Mouse (Mus musculus) NIH3T3 (cell line): Measurements from ENCODE around the gene Slc5a5.
"Not testable (repeated sequence)": the region's sequence is repeated elsewhere in the genome, so short reads cannot be mapped to it uniquely, and the experiment has no call there.

Experiments
- DNase-seq: peaks from one replicate; pipeline ENCODE4 v3.0.0-alpha.2; 2012; ENCODE audit warnings: low read depth

Gene Slc5a5

GRCm38 (mm10) chr8:70902211-70902610, 9.7 kb upstream of the Slc5a5 start:
- DNase-seq: peak; percentile 64

DNA sequence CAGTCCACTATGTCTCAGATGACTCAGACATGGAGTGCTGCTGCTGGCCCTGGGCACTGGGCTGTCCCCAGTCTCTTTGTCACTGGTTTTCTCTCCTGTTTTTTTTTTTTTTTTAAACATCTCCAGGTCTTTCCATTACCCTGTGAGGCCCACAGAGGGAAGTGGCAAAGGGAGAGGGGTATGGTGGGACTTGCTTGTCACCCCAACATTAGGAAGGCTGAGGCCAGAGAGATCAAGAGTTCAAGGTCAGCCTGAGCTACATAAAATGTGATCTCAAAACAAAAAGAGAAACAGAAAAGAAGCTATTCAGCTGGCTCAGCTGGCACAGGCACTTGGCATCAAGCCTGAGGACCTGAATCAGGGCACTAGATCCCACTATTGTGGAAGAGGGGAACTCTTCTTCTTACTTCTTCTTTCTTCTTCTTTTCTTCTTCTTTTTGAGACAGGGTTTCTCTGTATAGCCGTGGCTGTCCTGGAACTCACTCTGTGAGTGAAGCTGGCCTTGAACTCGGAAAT, 8.4 kb upstream of the Slc5a5 start:
- DNase-seq: no peak

DNA sequence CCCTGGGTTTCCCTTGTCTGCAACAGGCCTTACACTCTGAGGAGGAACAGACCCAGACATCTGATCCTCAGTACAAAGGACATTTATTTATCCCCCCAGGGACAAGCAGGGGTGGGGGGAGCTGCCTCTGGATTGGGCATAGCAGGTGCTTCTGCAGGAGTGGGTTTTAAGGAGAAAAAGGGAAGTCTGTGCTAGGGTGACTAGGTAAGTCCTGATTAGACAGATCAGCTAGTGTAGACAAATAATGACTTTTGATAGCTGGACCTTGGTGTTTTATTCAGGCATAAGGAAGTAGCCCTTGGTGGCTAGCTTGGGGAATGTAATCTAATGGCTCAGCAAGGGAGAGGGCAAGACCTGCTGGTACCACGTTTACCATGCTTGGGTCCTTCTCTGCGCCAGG, 6.7 kb upstream of the Slc5a5 start:
- DNase-seq: no peak

GRCm38 (mm10) chr8:70898661-70899198, 6.2 kb upstream of the Slc5a5 start:
- no peak for DNase-seq

DNA sequence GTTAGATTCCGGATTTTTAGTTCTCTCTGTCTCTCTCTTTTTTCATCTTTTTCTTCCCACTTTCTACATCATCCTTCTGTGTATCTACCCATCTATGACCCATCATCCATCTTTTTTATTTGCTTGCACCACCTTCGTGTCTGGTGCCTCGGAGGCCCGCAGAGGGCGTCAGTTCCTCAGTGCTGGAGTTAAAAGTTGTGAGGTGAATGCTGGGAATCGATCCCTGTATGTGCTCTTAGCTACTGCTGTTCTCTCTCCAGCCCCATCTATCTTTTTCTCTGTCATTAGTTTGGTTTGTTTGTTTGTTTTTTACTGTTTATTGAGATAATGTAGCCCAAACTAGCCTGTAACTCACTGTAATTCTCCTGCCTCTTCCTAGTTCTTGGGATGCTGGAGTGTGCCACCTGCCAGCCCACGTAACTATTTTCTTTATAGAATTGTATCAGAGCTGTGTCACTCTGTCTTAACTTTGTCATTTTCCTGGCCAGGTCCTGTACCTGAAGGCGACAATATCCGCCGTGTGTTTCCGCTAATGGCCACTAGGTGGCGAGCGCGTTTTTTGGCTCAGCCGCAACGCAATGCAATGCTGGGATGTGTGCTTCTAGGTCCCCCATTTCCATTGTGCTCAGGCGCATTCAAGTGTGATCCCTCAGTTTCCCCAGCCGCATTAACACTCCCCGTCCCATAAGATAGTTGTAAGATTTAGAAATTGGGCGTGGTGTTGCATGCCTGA, 5.3 kb upstream of the Slc5a5 start:
- DNase-seq: peak; percentile 87

- DNase-seq: peak; percentile 98
Observed at GRCm38 (mm10) chr8:70897021-70897680, 4.6 kb upstream of the Slc5a5 start, which contains the start of gene Rpl18a. Rpl18a (minus strand) TSS chr8:70897412.

DNA sequence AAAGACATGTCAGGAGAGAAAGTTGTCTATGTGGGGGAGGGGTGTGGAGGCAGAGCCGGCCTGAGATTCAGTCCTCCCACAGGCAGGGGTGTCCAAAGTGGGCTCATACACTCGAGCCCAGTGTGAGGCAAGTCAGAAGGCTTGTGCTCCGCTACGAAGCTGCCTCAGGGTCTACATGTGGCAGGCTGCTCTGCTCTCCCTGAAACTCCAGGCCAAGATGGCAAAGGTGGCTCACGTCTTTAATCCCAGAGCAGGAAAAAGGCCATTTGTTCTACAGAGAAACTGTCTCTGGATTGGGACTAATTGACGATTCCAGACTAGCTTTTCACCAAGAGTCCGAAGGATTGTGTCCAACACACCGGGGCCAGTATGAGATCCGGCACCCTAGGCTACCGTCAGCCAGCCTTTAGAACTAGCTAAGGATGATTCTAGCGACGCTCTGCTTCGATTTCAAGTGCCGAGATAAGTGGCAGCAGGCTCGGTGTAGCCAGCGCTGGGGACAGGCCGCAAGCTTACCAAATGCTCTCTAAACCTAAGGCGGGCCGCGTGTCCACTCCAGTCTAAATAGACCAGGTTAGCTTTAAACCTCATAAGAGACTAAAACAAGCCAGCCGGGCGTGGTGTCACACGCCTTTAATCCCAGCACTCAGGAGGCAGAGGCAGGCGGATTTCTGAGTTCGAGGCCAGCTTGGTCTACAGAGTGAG, 3.9 kb upstream of the Slc5a5 start:
- peak; percentile 38 for DNase-seq

- DNase-seq: not testable (repeated sequence)
Observed at GRCm38 (mm10) chr8:70895571-70896259, 3.2 kb upstream of the Slc5a5 start.

DNA sequence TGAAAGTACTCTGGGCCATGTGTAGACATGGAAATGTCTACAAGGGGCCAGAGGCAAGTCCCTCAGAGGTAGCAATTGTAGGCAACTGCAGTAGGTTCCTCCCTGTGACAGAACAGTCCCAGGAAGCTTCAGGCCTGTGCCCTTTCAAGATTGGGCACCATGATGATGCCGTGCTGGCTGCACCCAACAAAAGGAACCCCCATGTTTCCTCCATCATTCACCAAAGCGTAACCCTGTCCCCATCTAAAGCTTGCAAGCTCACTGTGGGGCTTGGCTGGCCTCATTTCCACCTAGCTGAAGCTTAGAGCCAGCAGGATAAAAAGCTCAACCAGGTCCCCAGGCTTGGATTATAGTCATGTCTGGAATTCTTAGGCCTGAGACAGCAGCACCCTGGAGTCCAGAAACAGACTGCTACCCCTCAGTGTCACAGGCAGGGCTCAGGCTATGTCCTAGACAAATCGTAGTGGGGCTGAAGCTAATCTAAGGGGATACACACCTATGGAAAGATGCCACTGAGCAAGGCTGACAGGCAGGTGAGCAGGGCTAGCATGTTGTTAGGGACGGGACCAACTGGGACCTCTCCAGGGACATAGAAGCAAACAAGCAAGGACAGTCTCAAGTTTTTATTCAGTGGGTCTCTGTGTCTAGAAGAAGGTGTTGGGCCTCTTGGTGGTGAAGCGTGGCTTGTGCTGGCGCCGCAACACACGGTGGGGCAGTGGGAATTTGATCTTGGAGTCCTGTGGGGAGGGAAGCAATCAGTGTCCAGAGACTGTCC, 2.4 kb upstream of the Slc5a5 start:
- no peak for DNase-seq

DNA sequence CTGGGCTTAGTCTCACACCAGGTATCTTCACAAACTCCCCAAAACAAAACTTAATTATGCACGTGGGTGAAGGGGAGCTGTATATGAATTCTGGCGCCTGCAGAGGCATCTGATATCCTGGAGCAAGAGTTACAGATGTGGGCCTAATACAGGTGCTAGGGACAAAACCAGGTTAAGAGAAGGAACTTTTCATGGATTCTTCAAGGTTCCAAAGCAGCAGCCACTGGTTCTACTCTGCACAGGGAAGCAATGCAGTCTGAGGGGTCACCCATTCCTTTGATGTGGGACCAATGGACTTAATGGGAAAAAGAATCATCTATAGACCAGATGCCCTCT, 1.8 kb upstream of the Slc5a5 start:
- DNase-seq: no peak

- peak; percentile 94 for DNase-seq
Observed at GRCm38 (mm10) chr8:70893656-70894384, 1.3 kb upstream of the Slc5a5 start.

- DNase-seq: no peak
Observed at GRCm38 (mm10) chr8:70892896-70893655, 519 bp upstream of the Slc5a5 start.

DNA sequence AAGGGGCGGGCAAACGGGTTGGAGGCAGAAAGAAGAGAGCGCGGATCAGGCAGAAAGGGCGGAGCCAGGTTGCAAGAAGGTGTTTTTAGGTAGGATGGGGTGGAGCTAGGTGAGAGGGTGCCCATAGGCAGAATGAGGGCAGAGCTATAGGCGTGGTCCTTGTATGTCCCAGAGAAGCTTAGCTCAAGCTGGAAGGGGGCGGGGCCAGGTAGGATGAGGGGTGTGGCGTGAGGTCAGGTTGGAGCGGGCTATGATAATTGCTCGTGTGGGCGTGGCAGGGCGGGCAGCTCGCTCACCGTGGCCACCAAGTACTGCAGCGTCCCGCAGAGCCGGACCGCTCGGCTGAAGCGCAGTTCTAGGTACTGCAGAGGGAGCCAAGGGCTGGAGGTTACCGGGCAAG, 1.2 kb downstream of the Slc5a5 start:
- no peak for DNase-seq

GRCm38 (mm10) chr8:70890656-70891055, 1.9 kb downstream of the Slc5a5 start:
- no peak for DNase-seq

GRCm38 (mm10) chr8:70887669-70888068, 4.9 kb downstream of the Slc5a5 start:
- no peak for DNase-seq

DNA sequence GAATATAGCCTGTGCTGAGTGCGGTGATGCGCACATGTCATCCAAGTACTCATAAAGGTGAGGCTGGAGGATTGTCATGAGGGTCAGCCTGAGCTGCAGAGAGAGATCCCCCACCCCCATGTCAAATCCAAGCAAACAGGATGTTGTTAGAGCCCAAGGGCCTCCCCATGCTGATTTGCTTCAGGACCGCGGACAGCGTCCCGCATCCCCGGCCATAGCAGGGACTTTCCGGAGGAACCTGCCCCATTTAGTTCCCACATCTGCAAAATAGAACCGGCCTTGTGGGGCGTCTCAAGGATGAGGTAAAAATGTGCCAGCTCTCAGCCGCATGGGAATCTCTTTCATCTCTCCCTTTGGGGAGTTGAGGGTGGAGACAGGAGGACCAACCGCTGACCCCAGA, 6.9 kb downstream of the Slc5a5 start:
- DNase-seq: peak; percentile 85

DNA sequence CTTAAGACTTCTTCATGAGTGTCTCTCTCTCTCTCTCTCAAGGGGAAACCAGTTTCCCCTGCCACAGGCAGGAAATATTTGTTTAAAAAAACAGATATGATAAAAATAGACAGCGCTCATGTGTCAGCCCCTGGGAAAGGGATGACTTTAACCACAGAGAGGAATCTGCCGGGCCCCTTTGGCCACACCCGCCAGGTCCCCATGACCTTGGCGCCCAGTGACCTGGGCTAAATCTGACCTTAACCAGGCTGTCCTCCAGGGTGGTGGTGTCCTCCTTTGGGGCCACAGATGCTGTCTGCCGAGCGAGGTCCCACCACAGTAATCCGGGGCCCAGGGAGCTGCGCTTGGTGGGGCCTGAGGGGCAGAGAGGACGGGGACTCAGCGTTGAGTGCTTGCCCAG, 7.9 kb downstream of the Slc5a5 start:
- DNase-seq: no peak

DNA sequence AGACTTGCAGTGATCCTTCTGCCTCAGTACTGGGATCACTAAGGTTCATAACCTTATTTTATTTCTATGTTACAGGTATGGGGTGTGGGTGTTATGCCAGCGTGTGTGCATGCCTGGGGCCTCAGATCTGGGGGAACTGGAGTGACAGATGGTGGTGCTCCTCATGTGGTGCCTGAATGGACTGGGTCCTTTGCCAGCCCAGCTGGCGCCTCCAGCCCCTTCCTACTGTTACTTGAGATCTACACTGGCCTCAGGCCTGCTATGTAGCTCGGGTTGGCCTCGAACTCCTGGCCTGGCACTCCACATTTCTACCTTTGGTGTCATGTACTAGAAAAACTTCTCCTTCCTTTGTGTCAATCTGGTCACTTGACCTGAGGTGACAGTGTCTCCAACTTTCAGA, 8.4 kb downstream of the Slc5a5 start:
- DNase-seq: no peak

DNA sequence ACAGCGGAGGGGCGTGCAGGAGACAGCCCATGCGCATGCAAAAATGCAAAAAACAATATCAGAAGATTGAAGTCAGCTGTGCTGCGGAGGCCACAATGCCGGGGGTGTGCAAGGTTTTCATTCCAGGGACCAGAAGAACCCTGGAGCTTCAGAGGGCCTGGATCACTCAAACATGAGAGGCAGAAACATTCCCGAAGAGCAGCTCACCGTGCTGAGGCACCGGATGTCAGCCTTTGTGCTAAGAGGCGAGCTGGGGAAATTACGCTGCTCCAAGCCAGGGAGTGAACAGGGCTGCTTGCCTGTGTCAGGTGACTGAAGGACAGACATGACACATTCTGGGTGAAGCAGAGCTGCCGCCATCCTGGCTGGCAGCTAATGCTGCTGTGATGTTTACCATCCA, 12.0 kb downstream of the Slc5a5 start:
- DNase-seq: peak; percentile 83

DNA sequence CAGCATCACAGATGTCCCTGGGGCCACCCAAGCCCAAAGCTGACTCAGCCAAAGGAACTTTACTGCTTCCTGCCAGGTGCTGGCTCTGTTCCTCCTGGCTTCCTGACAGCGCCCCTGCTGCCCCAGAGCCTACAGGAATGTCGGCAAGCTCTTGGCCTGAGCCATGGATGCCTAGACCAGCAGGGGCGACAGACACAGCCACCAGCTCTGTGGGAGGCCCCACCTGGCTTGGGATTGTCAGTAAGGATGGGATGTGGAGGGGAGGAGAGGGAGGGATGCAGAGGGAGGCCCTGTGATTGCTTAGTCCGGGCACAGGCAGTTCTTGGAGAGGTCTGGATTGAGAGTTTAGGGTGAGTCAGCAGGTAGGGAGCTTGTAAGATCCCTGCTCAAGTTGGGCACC, 12.4 kb downstream of the Slc5a5 start:
- peak; percentile 74 for DNase-seq
